Comparison of ENCODE assay signal across 31 mouse cellular contexts in genomic region chr6:30062544-30062943, GRCm38 (mm10).
"Had no signal": no experiment of that assay in that cellular context is flagged by ENCODE, and none has a peak within 500 bp of the region (broad histone marks: within the 10 kb centered on the region; RNA-seq: fewer than 3 reads in every experiment).

No protein-coding gene starts in this region.

- H3K9me3 ChIP-seq: limb, embryonic 10.5 days; limb, embryonic 12.5 days; limb, embryonic 13.5 days; limb, embryonic 15.5 days; liver, embryonic 12.5 days; liver, embryonic 13.5 days; liver, embryonic 15.5 days; lung, embryonic 15.5 days; megakaryocyte, embryonic 14.5 days; midbrain, embryonic 10.5 days; midbrain, embryonic 12.5 days; midbrain, embryonic 13.5 days; midbrain, embryonic 15.5 days had no signal

- H3K9ac ChIP-seq: limb, embryonic 12.5 days; limb, embryonic 13.5 days; limb, embryonic 15.5 days; liver, embryonic 12.5 days; liver, embryonic 13.5 days; liver, embryonic 14.5 days; liver, embryonic 15.5 days; liver, postnatal 0 days; lung, embryonic 14.5 days; lung, embryonic 15.5 days; midbrain, embryonic 12.5 days; midbrain, embryonic 13.5 days; midbrain, embryonic 15.5 days had no signal

- DNase-seq: left cerebral cortex, postnatal 4 days; liver; liver, embryonic 13.5 days; liver, postnatal 0 days; lung, adult 18-20 months; lung, adult 2 months; lung, embryonic 14.5 days; lung, postnatal 10 days; lung, postnatal 14 days; lung, postnatal 36 days; lung, postnatal 4 days; midbrain, embryonic 14.5 days had no signal

- H3K36me3 ChIP-seq: limb, embryonic 13.5 days; liver, embryonic 15.5 days; lung, embryonic 15.5 days; midbrain, embryonic 12.5 days; midbrain, embryonic 13.5 days; midbrain, embryonic 15.5 days had no signal

- H3K4me3 ChIP-seq: limb, embryonic 10.5 days; limb, embryonic 12.5 days; limb, embryonic 13.5 days; limb, embryonic 15.5 days; liver, embryonic 12.5 days; liver, embryonic 13.5 days; liver, embryonic 15.5 days; lung, embryonic 15.5 days; megakaryocyte, embryonic 14.5 days; midbrain, embryonic 10.5 days; midbrain, embryonic 12.5 days; midbrain, embryonic 13.5 days; midbrain, embryonic 15.5 days; myocyte had no signal

- H3K4me2 ChIP-seq: limb, embryonic 12.5 days; limb, embryonic 13.5 days; limb, embryonic 15.5 days; liver, embryonic 11.5 days; liver, embryonic 12.5 days; liver, embryonic 13.5 days; liver, embryonic 15.5 days; lung, embryonic 14.5 days; lung, embryonic 15.5 days; midbrain, embryonic 11.5 days; midbrain, embryonic 12.5 days; midbrain, embryonic 13.5 days; midbrain, embryonic 15.5 days had no signal

- H3K4me1 ChIP-seq: limb, embryonic 10.5 days; limb, embryonic 12.5 days; limb, embryonic 15.5 days; lung, embryonic 15.5 days; midbrain, embryonic 10.5 days; midbrain, embryonic 13.5 days; midbrain, embryonic 15.5 days had no signal

- H3K27me3 ChIP-seq: limb, embryonic 12.5 days; limb, embryonic 13.5 days; limb, embryonic 15.5 days; liver, embryonic 12.5 days; liver, embryonic 13.5 days; liver, embryonic 15.5 days; lung, embryonic 15.5 days; megakaryocyte, embryonic 14.5 days; midbrain, embryonic 12.5 days; midbrain, embryonic 13.5 days; midbrain, embryonic 15.5 days had no signal

- ATAC-seq: liver, embryonic 12.5 days; liver, postnatal 0 days; lung, postnatal 0 days; midbrain, embryonic 13.5 days; midbrain, embryonic 15.5 days; midbrain, embryonic 16.5 days had no signal

- H3K27ac ChIP-seq: limb, embryonic 10.5 days; limb, embryonic 12.5 days; limb, embryonic 13.5 days; limb, embryonic 15.5 days; liver, embryonic 12.5 days; liver, embryonic 13.5 days; liver, embryonic 14.5 days; liver, embryonic 15.5 days; lung, embryonic 15.5 days; macrophage; midbrain, embryonic 10.5 days; midbrain, embryonic 12.5 days; midbrain, embryonic 13.5 days; midbrain, embryonic 15.5 days had no signal
